Mouse (Mus musculus) heart, adult 2 months (tissue): ENCODE measurements around the gene Gm38100.

Source experiments
- CTCF ChIP-seq: fragments of 200-600 bp; IDR thresholded peaks from 2 replicates; pipeline ENCODE4 v1.8.1; 2022; ENCODE audit warnings: antibody characterized with exemption, mild to moderate bottlenecking, moderate library complexity
- EP300 ChIP-seq: fragments of 200-500 bp; IDR thresholded peaks from 2 replicates; pipeline ENCODE4 v1.6.1; 2011; ENCODE audit warnings: low read depth, low read length, control low read depth; ENCODE audit not compliant: insufficient read depth
- POLR2A ChIP-seq: fragments of 200-500 bp; IDR thresholded peaks from 2 replicates; pipeline ENCODE4 v1.6.1; 2011; ENCODE audit warnings: mild to moderate bottlenecking, low read depth, low read length, control low read depth; ENCODE audit not compliant: insufficient read depth

DNA sequence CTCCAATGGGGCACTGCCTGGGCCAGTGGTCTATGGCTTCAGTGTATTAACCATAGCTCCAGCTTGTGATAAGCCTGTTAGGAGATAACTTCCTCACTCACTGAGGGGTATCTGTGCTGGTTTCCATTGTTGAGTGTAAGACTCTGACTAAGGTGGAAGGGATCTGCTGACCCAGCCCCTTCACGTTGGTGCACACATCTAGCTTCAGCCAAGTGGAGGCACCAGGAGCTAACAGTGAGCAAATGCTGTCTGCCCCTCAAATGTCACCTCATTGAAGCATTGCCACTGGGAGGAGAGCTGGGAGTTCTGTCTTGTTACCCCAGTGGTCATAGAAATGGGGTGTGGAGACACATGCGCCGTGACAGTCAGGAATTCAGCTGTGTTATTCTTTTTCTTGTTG is 18.6 kb downstream of the Gm38100 start:
- TF ChIP-seq POLR2A (no peak), CTCF (no peak), EP300 (no peak)
